Mouse (Mus musculus) heart, embryonic 15.5 days (tissue): ENCODE measurements around the gene Gpr162. TPM values are rescaled to one million over a fixed set of nuclear protein-coding genes. Genes with fewer than 3 reads are reported as not detected.

Experiments
- ATAC-seq: fragments of 200-750 bp; cut with Nextera tagmentation; replicated peaks from 2 replicates; pipeline ENCODE4 v1.8.0; 2017; ENCODE audit warnings: low read depth, moderate TSS enrichment; ENCODE audit not compliant: insufficient number of reproducible peaks, insufficient read depth, low FRiP score
- H3K27ac ChIP-seq: fragments of 300-500 bp; sonication (generic); 2 replicates; pipeline ENCODE4 v1.5.1; 2015; ENCODE audit warnings: mild to moderate bottlenecking, inconsistent platforms
- H3K27me3 ChIP-seq: fragments of 300-500 bp; sonication (generic); 2 replicates; pipeline ENCODE4 v1.6.1; 2015; ENCODE audit warnings: inconsistent platforms
- H3K36me3 ChIP-seq: fragments of 300-500 bp; sonication (generic); 2 replicates; pipeline ENCODE4 v1.6.1; 2015; ENCODE audit warnings: mild to moderate bottlenecking, inconsistent platforms
- H3K4me1 ChIP-seq: fragments of 300-500 bp; sonication (generic); replicated peaks from 2 replicates; pipeline ENCODE4 v1.6.1; 2015; ENCODE audit warnings: inconsistent platforms
- H3K4me2 ChIP-seq: fragments of 300-500 bp; sonication (generic); 2 replicates; pipeline ENCODE4 v1.6.1; 2015; ENCODE audit warnings: inconsistent platforms, mild to moderate bottlenecking, moderate library complexity
- H3K4me3 ChIP-seq: fragments of 300-500 bp; sonication (generic); 2 replicates; pipeline ENCODE4 v1.5.1; 2015; ENCODE audit warnings: mild to moderate bottlenecking, inconsistent platforms
- H3K9ac ChIP-seq: fragments of 300-500 bp; sonication (generic); 2 replicates; pipeline ENCODE4 v1.6.1; 2015; ENCODE audit warnings: mild to moderate bottlenecking, inconsistent platforms
- H3K9me3 ChIP-seq: fragments of 300-500 bp; sonication (generic); replicated peaks from 2 replicates; pipeline ENCODE4 v1.6.1; 2016; ENCODE audit warnings: inconsistent platforms
- WGBS: fragments of 180-500 bp; shearing (Covaris S2); methylation state at CpG from one replicate; pipeline ENCODE4 v1.1.7; 2015; ENCODE audit warnings: mixed read lengths; 5-methylcytosine and 5-hydroxymethylcytosine counted together
- polyA plus RNA-seq: library from polyadenylated mRNA; unstranded; fragments of >200 nt; fragmentation: Nextera tagmentation; extraction: Ambion mirVana; gene quantifications from 2 replicates; pipeline ENCODE4 v1.2.1, GENCODE M21; 2015

Gpr162 gene
- polyA plus RNA-seq, 1 experiment from 2014 or later: 2.4 TPM

DNA sequence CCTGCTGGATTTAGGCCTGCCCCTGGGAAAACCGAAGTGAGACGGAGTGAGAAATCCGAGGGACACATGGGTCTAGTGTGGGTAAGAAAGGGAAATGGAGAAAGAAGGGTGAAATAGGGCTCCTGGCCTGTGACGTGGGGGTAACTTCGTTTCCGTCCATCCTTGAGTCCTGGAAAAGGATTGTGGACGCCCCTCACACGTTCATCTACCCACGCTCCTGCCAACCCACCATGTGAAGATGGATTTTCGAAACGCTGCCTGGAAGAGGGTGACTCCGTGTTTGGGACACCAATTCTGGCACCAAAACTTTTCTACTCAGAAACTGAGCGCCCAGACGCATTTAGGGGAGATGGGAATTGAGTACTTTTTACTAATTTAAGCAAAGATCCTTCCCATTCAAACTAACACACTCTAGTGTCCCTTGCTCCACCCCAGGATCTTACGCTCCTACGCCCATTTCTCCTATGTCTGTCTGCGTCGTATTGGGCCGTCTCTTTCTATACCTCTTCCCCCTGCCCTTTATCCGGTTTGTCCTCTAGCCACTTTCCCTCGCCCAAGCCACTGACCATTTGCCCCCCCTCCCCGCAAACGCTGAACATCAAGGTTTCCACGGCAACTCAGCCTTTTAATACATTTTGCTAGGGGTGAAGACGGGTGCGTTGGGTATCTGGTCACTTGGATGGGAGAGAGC is 5.8 kb downstream of the Gpr162 start:
- H3K9ac ChIP-seq: peak overlapping the region; percentile 14; the same call in 1 of the 2 replicates
- no peak for ATAC-seq
- WGBS: 28% methylated on average over 26 of the region's 26 CpGs
- H3K4me2 ChIP-seq: peak overlapping the region; percentile 98
- peaks cover 46% of the 10 kb centered on the region for H3K4me1 ChIP-seq
- peaks cover 8% of the 10 kb centered on the region; the same call in 1 of the 2 replicates for H3K36me3 ChIP-seq
- H3K4me3 ChIP-seq: peak overlapping the region; percentile 81
- peaks cover 42% of the 10 kb centered on the region for H3K27me3 ChIP-seq
- no peaks in the 10 kb centered on the region for H3K9me3 ChIP-seq
- H3K27ac ChIP-seq: peak overlapping the region; percentile 87

DNA sequence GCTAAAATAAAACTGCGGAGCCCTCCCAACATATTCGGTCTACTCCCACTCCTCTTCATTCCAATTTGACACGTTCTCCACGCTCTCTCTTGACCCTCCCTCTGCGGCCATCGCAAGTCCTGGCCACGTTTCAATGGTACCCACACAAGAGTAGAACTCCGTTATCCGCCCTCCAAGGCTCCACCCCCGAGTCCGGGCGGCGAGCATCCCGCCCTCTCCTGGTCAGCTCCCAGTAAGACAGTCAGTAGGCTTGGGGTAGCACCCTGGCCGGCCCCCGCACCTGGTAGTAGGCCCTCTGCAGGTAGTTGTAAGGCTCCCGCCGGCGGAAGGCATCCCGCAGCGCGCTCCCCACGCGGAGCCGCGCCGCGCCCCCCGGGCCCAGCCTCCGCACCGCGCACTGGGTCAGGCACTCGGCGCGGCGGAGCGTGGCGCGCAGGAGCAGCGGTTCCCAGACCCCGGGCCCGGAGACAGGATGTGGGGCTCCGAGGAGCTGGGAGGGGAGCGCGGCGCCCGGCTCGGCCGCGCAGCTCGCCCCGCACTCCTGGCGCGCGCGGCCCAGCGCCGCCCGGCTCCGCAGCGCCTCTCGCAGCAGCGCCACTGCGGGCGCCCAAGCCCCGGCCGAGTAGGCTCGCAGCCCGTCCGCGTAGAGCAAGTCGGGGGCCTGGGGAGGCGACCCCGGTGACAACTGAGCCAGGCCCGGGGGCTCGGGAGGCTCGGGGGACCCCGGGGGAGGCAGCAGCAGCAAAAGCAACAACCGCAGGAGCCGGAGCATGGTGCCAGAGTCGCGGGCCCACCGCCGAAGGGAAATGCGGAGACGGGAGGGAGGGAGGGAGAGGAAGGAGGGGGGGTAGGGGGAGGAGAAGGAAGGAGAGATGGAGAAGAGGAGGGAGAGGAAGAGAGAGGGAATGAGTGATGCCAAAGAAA is 6.6 kb downstream of the Gpr162 start, which contains the start of gene P3h3:
Gene P3h3 (minus strand): TSS at position 837 of the 924 bp plus-strand sequence.
- under 1% methylated on average over 86 of the region's 86 CpGs for WGBS
- ATAC-seq: peak; percentile 83

DNA sequence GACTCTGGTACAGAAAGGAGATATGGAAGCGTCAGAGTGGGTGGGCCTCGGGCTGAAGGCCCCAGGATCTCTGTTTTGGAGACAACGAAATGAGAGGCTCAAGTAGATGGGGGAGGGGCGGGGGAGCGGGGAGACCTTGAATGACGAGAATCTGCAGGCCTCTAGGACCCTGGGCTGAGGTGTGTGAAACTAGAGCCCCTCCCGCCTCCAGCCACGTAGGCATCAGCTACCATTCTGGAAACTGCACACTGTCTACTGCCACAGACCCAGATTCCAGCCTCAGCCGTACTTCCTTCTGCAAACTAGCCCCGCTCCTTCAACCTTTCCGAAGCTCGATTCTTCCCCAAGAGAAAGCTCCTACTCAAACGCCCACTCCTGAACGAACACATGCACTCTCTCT is 7.5 kb downstream of the Gpr162 start:
- Histone ChIP-seq H3K27me3 (peaks cover 27% of the 10 kb centered on the region), H3K4me2 (peak overlapping the region; percentile 98), H3K27ac (peak overlapping the region; percentile 35), H3K4me1 (peaks cover 35% of the 10 kb centered on the region), H3K9ac (peak overlapping the region; percentile 84), H3K36me3 (peaks cover 8% of the 10 kb centered on the region; the same call in 1 of the 2 replicates), H3K9me3 (no peaks in the 10 kb centered on the region), H3K4me3 (peak overlapping the region; percentile 81)
- ATAC-seq: peak; percentile 29; the same call in 1 of the 2 replicates
- WGBS: 8% methylated on average over 13 of the region's 14 CpGs

More for the DNA sequence above, 6.6 kb downstream of the Gpr162 start, which contains the start of gene P3h3:
- H3K36me3 ChIP-seq: peaks cover 8% of the 10 kb centered on the region; the same call in 1 of the 2 replicates
- peaks cover 39% of the 10 kb centered on the region for H3K4me1 ChIP-seq
- peaks cover 34% of the 10 kb centered on the region for H3K27me3 ChIP-seq
- H3K9ac ChIP-seq: peak within 1 kb of the TSS; percentile 84
- H3K27ac ChIP-seq: peak within 1 kb of the TSS; percentile 87
- no peaks in the 10 kb centered on the region for H3K9me3 ChIP-seq
- H3K4me3 ChIP-seq: peak within 1 kb of the TSS; percentile 81
- H3K4me2 ChIP-seq: peak within 1 kb of the TSS; percentile 98

DNA sequence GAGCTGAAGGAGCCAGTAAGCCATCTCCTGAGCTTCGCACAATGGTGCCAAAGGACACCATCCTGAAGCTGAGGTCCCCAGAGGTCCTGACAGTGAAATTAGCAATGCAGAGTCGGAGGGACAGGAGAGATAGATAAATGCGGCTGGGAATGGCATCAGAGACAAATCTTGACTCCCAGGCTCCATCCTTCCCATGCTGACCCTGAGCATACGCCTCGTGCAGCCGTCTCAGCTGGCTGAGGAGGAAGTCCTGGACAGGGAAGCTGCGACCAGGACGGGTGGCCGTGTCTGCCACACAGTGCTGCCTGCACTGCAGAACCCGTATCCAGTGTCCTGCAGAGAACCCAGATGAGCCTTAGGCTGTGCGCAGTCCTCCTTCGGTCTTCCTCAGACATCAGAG is 9.1 kb downstream of the Gpr162 start:
- H3K27ac ChIP-seq: no peak overlapping the region
- ATAC-seq: no peak
- no peaks in the 10 kb centered on the region for H3K9me3 ChIP-seq
- peaks cover 8% of the 10 kb centered on the region; the same call in 1 of the 2 replicates for H3K36me3 ChIP-seq
- H3K9ac ChIP-seq: no peak overlapping the region
- H3K4me3 ChIP-seq: no peak overlapping the region
- H3K4me1 ChIP-seq: peaks cover 29% of the 10 kb centered on the region
- 68% methylated on average over 12 of the region's 12 CpGs for WGBS
- H3K4me2 ChIP-seq: no peak overlapping the region
- H3K27me3 ChIP-seq: peaks cover 21% of the 10 kb centered on the region

DNA sequence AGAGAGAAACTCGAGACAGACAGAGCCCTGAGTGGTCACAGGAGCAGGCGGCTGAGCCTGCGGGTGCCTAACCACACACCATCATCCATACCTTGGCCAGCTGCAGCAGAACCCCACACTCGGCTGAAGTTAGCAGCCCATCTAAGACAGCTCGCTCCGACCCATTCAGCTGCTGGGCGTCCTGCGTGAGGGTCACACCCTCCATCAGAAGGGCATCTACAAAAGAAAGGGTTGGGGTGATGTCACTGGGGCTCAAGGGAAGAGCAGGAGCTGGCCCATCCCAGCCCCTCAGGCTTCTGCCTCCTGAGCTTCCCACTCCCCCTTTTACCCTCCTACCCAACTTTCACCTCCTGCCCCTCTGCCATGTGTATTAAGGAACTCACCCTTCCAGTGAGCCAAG is 13.2 kb downstream of the Gpr162 start:
- H3K27me3 ChIP-seq: no peaks in the 10 kb centered on the region; the same call in 1 of the 2 replicates
- no peak overlapping the region for H3K4me3 ChIP-seq
- H3K4me1 ChIP-seq: peaks cover 15% of the 10 kb centered on the region
- ATAC-seq: no peak
- no peak overlapping the region for H3K9ac ChIP-seq
- no peak overlapping the region for H3K27ac ChIP-seq
- H3K36me3 ChIP-seq: peaks cover 12% of the 10 kb centered on the region; the same call in 1 of the 2 replicates
- H3K9me3 ChIP-seq: no peaks in the 10 kb centered on the region
- 54% methylated on average over 8 of the region's 8 CpGs for WGBS
- H3K4me2 ChIP-seq: no peak overlapping the region

DNA sequence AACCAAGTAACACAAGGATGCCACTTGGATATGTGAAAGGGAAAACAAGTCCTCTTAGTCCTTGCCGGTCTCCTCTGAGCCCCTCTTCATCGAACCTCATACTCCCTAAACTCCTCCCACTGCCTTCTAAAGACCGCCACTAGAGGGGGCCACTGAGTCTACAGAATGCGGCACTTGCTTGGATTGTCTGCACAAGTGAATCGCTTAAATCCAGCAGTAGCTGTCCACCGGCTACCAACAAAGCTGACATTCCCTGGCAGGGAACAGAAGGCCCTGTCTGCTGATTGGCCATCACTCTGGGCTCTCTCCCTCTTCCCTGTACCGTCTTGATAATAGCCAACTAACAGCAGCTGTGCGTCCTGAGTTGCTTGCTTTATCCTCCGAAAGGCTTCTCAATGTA is 16.5 kb downstream of the Gpr162 start:
- Histone ChIP-seq H3K9ac (no peak overlapping the region), H3K4me1 (peaks cover 5% of the 10 kb centered on the region), H3K4me2 (no peak overlapping the region; the same call in 1 of the 2 replicates), H3K27ac (no peak overlapping the region), H3K9me3 (no peaks in the 10 kb centered on the region), H3K36me3 (0 out of 2 replicates have a peak, but pooled peaks cover 4% of the 10 kb centered on the region), H3K27me3 (no peaks in the 10 kb centered on the region; the same call in 1 of the 2 replicates), H3K4me3 (no peak overlapping the region)
- 11% methylated on average over 9 of the region's 9 CpGs for WGBS
- ATAC-seq: peak; percentile 73

DNA sequence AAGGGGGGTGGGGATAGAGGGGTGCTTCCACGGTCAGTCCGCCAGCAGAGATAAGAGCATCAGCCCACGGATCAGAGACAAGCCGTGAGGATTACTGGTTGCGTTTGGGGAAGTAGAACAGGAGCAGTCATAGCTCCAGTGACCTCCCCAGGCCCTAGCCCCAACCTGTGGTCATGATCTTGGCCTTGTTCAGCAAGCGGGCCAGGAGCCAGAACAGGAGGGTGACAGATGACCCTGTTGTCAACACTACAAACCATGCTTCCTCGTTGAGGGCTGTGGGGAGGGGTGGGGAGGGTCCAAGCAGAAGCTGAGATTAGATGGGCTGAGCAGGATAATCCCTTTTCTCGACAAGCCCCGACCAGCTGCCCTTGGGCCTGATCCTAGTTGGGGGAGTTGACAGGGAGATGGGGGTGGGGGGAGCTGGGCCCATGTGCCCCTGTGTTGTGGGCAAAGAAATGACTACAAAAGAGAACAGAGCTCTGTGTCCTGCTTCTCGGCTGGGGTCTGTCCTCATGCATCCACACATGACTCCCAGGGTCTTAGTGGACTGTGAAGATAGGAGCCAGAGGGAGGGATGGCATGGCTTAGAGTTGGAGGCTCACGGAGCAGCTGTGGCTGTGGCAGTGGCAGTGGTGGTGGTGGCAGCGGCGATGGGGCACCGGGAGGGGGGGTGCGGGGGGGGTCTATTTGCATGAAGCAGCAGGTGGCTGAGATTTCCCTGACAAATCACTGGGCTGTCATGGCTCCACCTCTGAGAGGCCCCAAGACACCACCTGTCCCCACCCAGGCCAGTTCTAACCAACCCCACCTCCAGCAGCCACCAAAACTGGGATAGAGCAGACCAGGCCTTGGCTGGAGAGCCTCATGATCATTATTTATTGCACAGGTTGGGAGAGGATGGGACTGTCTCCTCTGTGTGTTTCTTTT is 23.3 kb downstream of the Gpr162 start, which contains the start of gene Gnb3:
Gene Gnb3 (minus strand): TSS at position 35 of the 927 bp plus-strand sequence.
- peak within 1 kb of the TSS; percentile 38 for H3K27ac ChIP-seq
- H3K4me2 ChIP-seq: peak within 1 kb of the TSS; percentile 38
- peak within 1 kb of the TSS; percentile 41 for H3K9ac ChIP-seq
- no peaks in the 10 kb centered on the region for H3K36me3 ChIP-seq
- H3K4me1 ChIP-seq: peaks cover 39% of the 10 kb centered on the region
- no peak within 1 kb of the TSS for H3K4me3 ChIP-seq
- 26% methylated on average over 15 of the region's 15 CpGs for WGBS
- H3K27me3 ChIP-seq: no peaks in the 10 kb centered on the region
- H3K9me3 ChIP-seq: no peaks in the 10 kb centered on the region
- ATAC-seq: peak; percentile 60

DNA sequence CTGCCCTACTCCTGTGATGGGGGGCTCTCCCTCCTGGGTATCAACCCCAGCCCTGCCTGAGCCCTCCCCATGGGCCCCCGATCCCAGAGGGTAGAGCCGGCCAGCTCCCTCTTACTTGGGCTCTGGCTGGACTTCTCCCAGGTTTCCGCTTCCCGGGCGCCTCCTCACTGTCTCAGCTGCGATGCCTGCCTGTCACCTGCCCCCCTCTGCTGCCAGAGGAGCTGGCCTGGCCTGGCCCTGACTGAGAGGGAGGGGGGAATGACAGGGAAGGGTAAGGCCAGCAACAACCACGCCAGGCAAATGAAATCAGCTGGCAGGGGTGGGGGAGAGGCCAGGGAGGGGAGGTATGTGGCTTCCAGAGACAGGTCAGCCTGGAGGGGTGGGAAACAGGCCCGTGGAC is 24.0 kb downstream of the Gpr162 start:
- Histone ChIP-seq H3K9me3 (no peaks in the 10 kb centered on the region), H3K4me3 (no peak overlapping the region), H3K36me3 (no peaks in the 10 kb centered on the region), H3K27me3 (no peaks in the 10 kb centered on the region), H3K27ac (peak overlapping the region; percentile 38), H3K4me2 (peak overlapping the region; percentile 38), H3K4me1 (peaks cover 40% of the 10 kb centered on the region), H3K9ac (peak overlapping the region; percentile 41)
- peak; percentile 33 for ATAC-seq
- WGBS: 12% methylated on average over 8 of the region's 8 CpGs

DNA sequence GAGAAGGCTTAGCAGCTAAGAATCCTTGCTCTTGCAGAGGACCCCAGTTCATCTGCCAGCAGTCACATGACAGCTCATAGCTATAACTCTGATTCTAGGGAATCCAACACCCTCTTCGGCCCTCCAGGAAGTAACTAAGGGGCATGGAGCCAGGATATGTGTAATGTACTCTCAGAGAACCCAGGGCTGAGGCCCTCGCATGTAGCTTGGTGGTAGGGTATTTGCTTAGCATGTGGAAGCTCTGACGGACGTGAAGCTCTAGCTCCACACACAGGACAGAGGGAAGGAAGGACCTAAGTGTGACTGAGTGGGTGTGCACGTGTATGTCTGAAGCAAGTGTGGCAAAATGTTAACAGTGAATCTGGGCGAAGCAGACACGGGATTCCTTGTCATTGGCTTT is 27.4 kb downstream of the Gpr162 start:
- H3K4me3 ChIP-seq: no peak overlapping the region
- no peak overlapping the region for H3K27ac ChIP-seq
- 58% methylated on average over 7 of the region's 7 CpGs for WGBS
- peaks cover 15% of the 10 kb centered on the region for H3K36me3 ChIP-seq
- no peaks in the 10 kb centered on the region for H3K27me3 ChIP-seq
- H3K9ac ChIP-seq: no peak overlapping the region
- no peak overlapping the region for H3K4me2 ChIP-seq
- H3K9me3 ChIP-seq: no peaks in the 10 kb centered on the region
- ATAC-seq: no peak
- H3K4me1 ChIP-seq: peaks cover 40% of the 10 kb centered on the region

DNA sequence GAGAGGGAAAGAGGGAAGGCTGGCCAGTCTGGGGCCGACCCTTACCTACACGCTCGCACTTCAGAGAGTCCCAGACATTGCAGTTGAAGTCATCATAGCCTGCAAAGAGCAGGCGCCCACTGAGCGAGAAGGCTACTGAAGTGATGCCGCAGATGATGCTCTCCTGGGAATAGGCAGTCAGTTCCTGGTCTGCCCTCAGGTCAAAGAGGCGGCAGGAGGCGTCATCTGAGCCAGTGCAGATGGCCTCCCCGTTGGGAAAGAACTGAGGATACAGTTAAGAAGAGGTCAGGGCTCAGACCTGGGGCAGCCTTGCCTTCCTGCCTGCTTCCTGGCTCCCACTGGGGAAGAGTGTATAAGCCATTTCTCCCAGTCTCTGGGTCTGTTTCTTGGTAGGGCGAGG is 28.3 kb downstream of the Gpr162 start:
- H3K36me3 ChIP-seq: peaks cover 15% of the 10 kb centered on the region
- no peaks in the 10 kb centered on the region for H3K27me3 ChIP-seq
- H3K9me3 ChIP-seq: no peaks in the 10 kb centered on the region
- H3K4me3 ChIP-seq: no peak overlapping the region
- no peak overlapping the region for H3K4me2 ChIP-seq
- ATAC-seq: no peak
- 59% methylated on average over 10 of the region's 10 CpGs for WGBS
- H3K27ac ChIP-seq: no peak overlapping the region
- peaks cover 43% of the 10 kb centered on the region for H3K4me1 ChIP-seq
- no peak overlapping the region for H3K9ac ChIP-seq
